In genomic region chr9:87198036-87198435, GRCm38 (mm10) we compare ENCODE assay signal across 11 mouse cellular contexts. TPM values are rescaled to one million over a fixed set of nuclear protein-coding genes. Genes with fewer than 3 reads are reported as not detected.
"Had no signal": no experiment of that assay in that cellular context is flagged by ENCODE, and none has a peak within 500 bp of the region (broad histone marks: within the 10 kb centered on the region; RNA-seq: fewer than 3 reads in every experiment).

No protein-coding gene starts in this region.

- ATAC-seq: midbrain, embryonic 16.5 days had no signal

- H3K9me3 ChIP-seq: stomach, embryonic 15.5 days had no signal

- DNase-seq: kidney, postnatal 14 days; left cerebral cortex, postnatal 4 days; lung, adult 18-20 months; right cerebral cortex, postnatal 14 days; thymus, postnatal 36 days had no signal

- H3K9ac ChIP-seq: limb, embryonic 13.5 days; liver, embryonic 14.5 days; stomach, embryonic 15.5 days had no signal

- H3K27ac ChIP-seq: limb, embryonic 13.5 days; liver, embryonic 14.5 days; stomach, embryonic 15.5 days had no signal

- H3K4me1 ChIP-seq: limb, embryonic 13.5 days; stomach, embryonic 15.5 days had no signal

- H3K27me3 ChIP-seq: limb, embryonic 13.5 days; stomach, embryonic 15.5 days had no signal

- H3K4me2 ChIP-seq: limb, embryonic 13.5 days; stomach, embryonic 15.5 days had no signal

- H3K4me3 ChIP-seq: limb, embryonic 13.5 days; stomach, embryonic 15.5 days had no signal

RNA-seq across cellular contexts. Expression of gene Mrap2, which starts 53.9 kb away (rescaled TPM):
- total RNA-seq: liver, adult 2 months had no signal
- polyA plus RNA-seq: liver, adult 2 months; liver, embryonic 14.5 days; spleen, adult 2 months had no signal
